Mouse (Mus musculus): ENCODE results near the gene Trim46.

DNA sequence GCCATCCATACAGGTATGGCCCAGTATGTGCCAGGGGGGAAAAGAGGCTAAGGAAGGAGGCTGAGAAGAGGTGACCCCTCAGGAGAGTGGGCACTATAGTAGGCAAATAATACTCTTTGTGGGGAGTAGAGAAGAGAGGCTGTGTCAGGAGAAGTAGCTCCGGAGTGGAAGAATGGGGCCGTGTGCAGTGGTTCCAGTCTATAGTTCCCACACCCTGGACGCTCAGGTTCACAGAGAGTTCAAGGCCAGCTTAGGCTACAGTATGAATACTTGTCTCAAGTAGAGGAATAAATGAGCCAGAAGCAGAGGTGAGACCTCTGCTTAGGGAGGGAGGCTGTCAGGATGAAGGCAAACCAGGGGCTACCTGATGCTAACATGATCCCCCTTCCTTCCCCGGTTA, 16.8 kb downstream of the Trim46 start:
- TF ChIP-seq POLR2A (IDR thresholded peaks at IDR 0.05; ENCODE audit: insufficient read depth, low read depth, low read length) (no peak), CTCF (IDR thresholded peaks at IDR 0.05; ENCODE audit: insufficient read depth, low read depth, low read length) (no peak)

Measured in olfactory bulb, adult 2 months (tissue).